Mouse (Mus musculus) MEL (cell line): ENCODE data around the gene Inip. TPM values are rescaled to one million over a fixed set of nuclear protein-coding genes. Genes with fewer than 3 reads are reported as not detected.
A peak's percentile ranks its signal among the peaks of the same experiment; 100 is the strongest.

ENCODE experiments used
- DNase-seq: peaks from one replicate; pipeline ENCODE4 v3.0.0; 2011; ENCODE audit warnings: low read depth, low spot score
- H3K27ac ChIP-seq: 2 replicates; pipeline ENCODE4 v1.5.1; 2012; ENCODE audit warnings: low read depth, mild to moderate bottlenecking, control low read depth, low read length, moderate library complexity; ENCODE audit not compliant: control insufficient read depth
- H3K27me3 ChIP-seq, 2 experiments: fragments of 150-350 bp in 1 of 2; sonication (generic) in 1 of 2; 2 replicates each; pipeline ENCODE4 v1.6.1; 2012; ENCODE audit warnings: low read length in 2 of 2, mild to moderate bottlenecking in 2 of 2, improper control_type of control experiment in 1 of 2, moderate library complexity in 1 of 2; ENCODE audit not compliant: insufficient read depth in 2 of 2, control insufficient read depth in 1 of 2
- H3K36me3 ChIP-seq, 2 experiments: 2 replicates each; pipeline ENCODE4 v1.6.1; 2012 to 2014; ENCODE audit warnings: low read length in 2 of 2, improper control_type of control experiment in 1 of 2, inconsistent platforms in 1 of 2, mild to moderate bottlenecking in 1 of 2; ENCODE audit not compliant: insufficient read depth in 2 of 2, control insufficient read depth in 1 of 2
- H3K4me1 ChIP-seq, 2 experiments: fragments of 150-350 bp in 1 of 2; sonication (generic) in 1 of 2; 2 replicates each; pipeline ENCODE4 v1.6.1; 2012; ENCODE audit warnings: low read length in 2 of 2, improper control_type of control experiment in 1 of 2, mild to moderate bottlenecking in 1 of 2; ENCODE audit not compliant: insufficient read depth in 2 of 2, control insufficient read depth in 1 of 2
- H3K4me3 ChIP-seq, 2 experiments: fragments of 150-350 bp in 1 of 2; sonication (generic) in 1 of 2; 2 replicates each; pipeline ENCODE4 v1.5.1; 2012; ENCODE audit warnings: low read depth in 2 of 2, low read length in 2 of 2, mild to moderate bottlenecking in 2 of 2, moderate library complexity in 2 of 2, control low read depth in 1 of 2, improper control_type of control experiment in 1 of 2; ENCODE audit not compliant: control insufficient read depth in 1 of 2, insufficient read depth in 1 of 2
- H3K79me2 ChIP-seq: 2 replicates; pipeline ENCODE4 v1.6.1; 2012; ENCODE audit warnings: mild to moderate bottlenecking, low read length, moderate library complexity; ENCODE audit not compliant: control insufficient read depth, poor library complexity, insufficient read depth
- H3K9ac ChIP-seq: 2 replicates; pipeline ENCODE4 v1.6.1; 2012; ENCODE audit warnings: low read depth, mild to moderate bottlenecking, control low read depth, low read length, moderate library complexity; ENCODE audit not compliant: control insufficient read depth, poor library complexity, severe bottlenecking
- H3K9me3 ChIP-seq: fragments of 150-350 bp; sonication (generic); replicated peaks from 2 replicates; pipeline ENCODE4 v1.6.1; 2012; ENCODE audit warnings: mild to moderate bottlenecking, low read length, improper control_type of control experiment, moderate library complexity; ENCODE audit not compliant: insufficient read depth
- EP300 ChIP-seq, 2 experiments: IDR thresholded peaks; 2 replicates each; pipeline ENCODE4 v1.6.1; 2011; ENCODE audit warnings: improper control_type of control experiment in 2 of 2, low read length in 2 of 2, low read depth in 1 of 2, mild to moderate bottlenecking in 1 of 2
- GABPA ChIP-seq: IDR thresholded peaks from 2 replicates; pipeline ENCODE4 v1.6.1; 2012; ENCODE audit warnings: low read depth, mild to moderate bottlenecking, inconsistent platforms, low read length, improper control_type of control experiment, moderate library complexity
- GATA1 ChIP-seq: IDR thresholded peaks from 2 replicates; pipeline ENCODE4 v1.6.1; 2011; ENCODE audit warnings: low read depth, low read length, improper control_type of control experiment
- HCFC1 ChIP-seq: IDR thresholded peaks from 2 replicates; pipeline ENCODE4 v1.6.1; 2012; ENCODE audit warnings: low read depth, mild to moderate bottlenecking, inconsistent platforms, low read length, improper control_type of control experiment, moderate library complexity
- JUND ChIP-seq: IDR thresholded peaks from 2 replicates; pipeline ENCODE4 v1.6.1; 2011; ENCODE audit warnings: low read depth, mild to moderate bottlenecking, improper control_type of control experiment, low read length
- MAX ChIP-seq: IDR thresholded peaks from 2 replicates; pipeline ENCODE4 v1.6.1; 2011; ENCODE audit warnings: low read length, improper control_type of control experiment
- NELFE ChIP-seq: IDR thresholded peaks from 2 replicates; pipeline ENCODE4 v1.6.1; 2011; ENCODE audit warnings: low read depth, low read length, improper control_type of control experiment
- NRF1 ChIP-seq: IDR thresholded peaks from 2 replicates; pipeline ENCODE4 v1.6.1; 2014; ENCODE audit warnings: low read depth, mild to moderate bottlenecking, inconsistent platforms, low read length, improper control_type of control experiment, moderate library complexity; ENCODE audit not compliant: poor library complexity, insufficient read depth, severe bottlenecking
- POLR2AphosphoS2 ChIP-seq: IDR thresholded peaks from 2 replicates; pipeline ENCODE4 v1.6.1; 2011; ENCODE audit warnings: low read length, improper control_type of control experiment
- RAD21 ChIP-seq: IDR thresholded peaks from 2 replicates; pipeline ENCODE4 v1.6.1; 2011; ENCODE audit warnings: mild to moderate bottlenecking, low read depth, low read length, improper control_type of control experiment
- RCOR1 ChIP-seq: IDR thresholded peaks from 2 replicates; pipeline ENCODE4 v1.6.1; 2012; ENCODE audit warnings: low read depth, mild to moderate bottlenecking, inconsistent platforms, low read length, improper control_type of control experiment
- TAL1 ChIP-seq: IDR thresholded peaks from 2 replicates; pipeline ENCODE4 v1.6.1; 2012; ENCODE audit warnings: mild to moderate bottlenecking, inconsistent platforms, low read length, moderate library complexity, mixed read lengths
- TBP ChIP-seq: IDR thresholded peaks from 2 replicates; pipeline ENCODE4 v1.8.0; 2011; ENCODE audit warnings: low read depth, low read length, improper control_type of control experiment
- TCF12 ChIP-seq: IDR thresholded peaks from 2 replicates; pipeline ENCODE4 v1.6.1; 2014; ENCODE audit warnings: low read depth, mild to moderate bottlenecking, inconsistent platforms, low read length, improper control_type of control experiment, moderate library complexity
- UBTF ChIP-seq: IDR thresholded peaks from 2 replicates; pipeline ENCODE4 v1.6.1; 2012; ENCODE audit warnings: low read depth, mild to moderate bottlenecking, inconsistent platforms, low read length, improper control_type of control experiment, moderate library complexity, borderline replicate concordance; ENCODE audit not compliant: insufficient read depth
- USF1 ChIP-seq: IDR thresholded peaks from 2 replicates; pipeline ENCODE4 v1.6.1; 2014; ENCODE audit warnings: low read depth, mild to moderate bottlenecking, inconsistent platforms, low read length, improper control_type of control experiment, moderate library complexity
- USF2 ChIP-seq, 2 experiments: IDR thresholded peaks; 2 replicates each; pipeline ENCODE4 v1.6.1; 2011 to 2012; ENCODE audit warnings: improper control_type of control experiment in 2 of 2, low read length in 2 of 2, borderline replicate concordance in 1 of 2, inconsistent platforms in 1 of 2, low read depth in 1 of 2, mild to moderate bottlenecking in 1 of 2; ENCODE audit not compliant: insufficient read depth in 1 of 2
- ZC3H11A ChIP-seq: IDR thresholded peaks from 2 replicates; pipeline ENCODE4 v1.6.1; 2012; ENCODE audit warnings: low read depth, mild to moderate bottlenecking, inconsistent platforms, low read length, improper control_type of control experiment
- ZNF384 ChIP-seq: IDR thresholded peaks from 2 replicates; pipeline ENCODE4 v1.6.1; 2012; ENCODE audit warnings: low read depth, mild to moderate bottlenecking, inconsistent platforms, low read length, improper control_type of control experiment
- polyA plus RNA-seq, 2 experiments: library from polyadenylated mRNA; stranded (reverse) in 1 of 2; unstranded in 1 of 2; fragments of >175 nt in 1 of 2; fragments of >200 nt in 1 of 2; gene quantifications; 2 replicates each; pipeline versions ENCODE4 v1.2.1 to v1.2.4; 2012; ENCODE audit warnings: low replicate concordance in 2 of 2, low read depth in 1 of 2; ENCODE audit not compliant: insufficient read length in 2 of 2, insufficient read depth in 1 of 2, missing spikeins in 1 of 2
- total RNA-seq: library from RNA; depleted of rRNA; stranded (reverse); fragments of 300-350 nt; gene quantifications from 2 replicates; pipeline ENCODE4 v1.2.3, GENCODE M21; 2012

The Inip gene
- total and polyA plus RNA-seq, 3 experiments, result 42.4 to 50.3 TPM; not detected in 1

GRCm38 (mm10) chr4:59815121-59815810 is 13.9 kb upstream of the Inip start:
- no peaks in the 10 kb centered on the region for H3K27me3 ChIP-seq
- TF ChIP-seq NRF1, result no peak
- TF ChIP-seq RCOR1, result peak; percentile 73
- TF ChIP-seq ZC3H11A, result no peak
- TF ChIP-seq POLR2AphosphoS2, result no peak
- TF ChIP-seq UBTF, result no peak
- no peak for TF ChIP-seq NELFE
- no peak for TF ChIP-seq EP300 (IDR thresholded peaks at IDR 0.05; ENCODE audit: low read depth in 1 of 2, low read length in 2 of 2)
- TF ChIP-seq MAX, result no peak
- TF ChIP-seq TCF12, result no peak
- no peak for TF ChIP-seq GABPA
- TF ChIP-seq TBP, result no peak
- no peak for TF ChIP-seq JUND
- TF ChIP-seq USF2 (IDR thresholded peaks at IDR 0.05; ENCODE audit: borderline replicate concordance in 1 of 2, insufficient read depth in 1 of 2, low read depth in 1 of 2, low read length in 2 of 2), result no peak
- peak; percentile 66 for TF ChIP-seq ZNF384
- no peak for TF ChIP-seq TAL1
- no peak for TF ChIP-seq HCFC1
- TF ChIP-seq RAD21, result no peak
- H3K27ac ChIP-seq, result no peak overlapping the region
- DNase-seq, result peak; percentile 37
- H3K4me1 ChIP-seq, result peaks cover 2 to 6% of the 10 kb centered on the region in 2 experiments; a peak in 1 of 4 replicates
- H3K36me3 ChIP-seq, result no peaks in the 10 kb centered on the region
- no peaks in the 10 kb centered on the region for H3K9me3 ChIP-seq
- H3K9ac ChIP-seq, result no peak overlapping the region
- H3K79me2 ChIP-seq, result no peaks in the 10 kb centered on the region
- H3K4me3 ChIP-seq, result no peak overlapping the region

GRCm38 (mm10) chr4:59814094-59814493 is 12.7 kb upstream of the Inip start:
- H3K4me1 ChIP-seq, result peaks cover 2 to 6% of the 10 kb centered on the region in 2 experiments; a peak in 1 of 4 replicates
- H3K27me3 ChIP-seq, result no peaks in the 10 kb centered on the region
- DNase-seq, result no peak
- no peak overlapping the region for H3K4me3 ChIP-seq
- no peaks in the 10 kb centered on the region for H3K9me3 ChIP-seq
- H3K27ac ChIP-seq, result no peak overlapping the region
- H3K9ac ChIP-seq, result no peak overlapping the region
- H3K36me3 ChIP-seq, result no peaks in the 10 kb centered on the region
- TF ChIP-seq GATA1 (0 out of 2 replicates have a peak, but pooled peaks have one; percentile 13), USF1 (0 out of 2 replicates have a peak, but pooled peaks have one; percentile 19), POLR2AphosphoS2 (no peak)
- no peaks in the 10 kb centered on the region for H3K79me2 ChIP-seq
